Mouse (Mus musculus) limb, embryonic 12.5 days (tissue): ENCODE measurements around the gene Zdhhc7. TPM values are rescaled to one million over a fixed set of nuclear protein-coding genes. Genes with fewer than 3 reads are reported as not detected.

Experiments used
- ATAC-seq: fragments of 200-750 bp; cut with Nextera tagmentation; 2 replicates; pipeline ENCODE4 v1.8.0; 2017; ENCODE audit warnings: low read depth, moderate TSS enrichment; ENCODE audit not compliant: insufficient number of reproducible peaks, insufficient read depth, low FRiP score, low TSS enrichment
- H3K27ac ChIP-seq: fragments of 300-500 bp; sonication (generic); 2 replicates; pipeline ENCODE4 v1.5.1; 2016; ENCODE audit warnings: mild to moderate bottlenecking, moderate library complexity
- H3K27me3 ChIP-seq: fragments of 300-500 bp; sonication (generic); 2 replicates; pipeline ENCODE4 v1.6.1; 2016; ENCODE audit warnings: mild to moderate bottlenecking, moderate library complexity
- H3K36me3 ChIP-seq: fragments of 300-500 bp; sonication (generic); 2 replicates; pipeline ENCODE4 v1.6.1; 2016; ENCODE audit warnings: mild to moderate bottlenecking, moderate library complexity
- H3K4me1 ChIP-seq: fragments of 300-500 bp; sonication (generic); replicated peaks from 2 replicates; pipeline ENCODE4 v1.6.1; 2016
- H3K4me2 ChIP-seq: fragments of 300-500 bp; sonication (generic); 2 replicates; pipeline ENCODE4 v1.6.1; 2016; ENCODE audit warnings: mild to moderate bottlenecking, moderate library complexity
- H3K4me3 ChIP-seq: fragments of 300-500 bp; sonication (generic); replicated peaks from 2 replicates; pipeline ENCODE4 v1.5.1; 2016; ENCODE audit warnings: mild to moderate bottlenecking
- H3K9ac ChIP-seq: fragments of 300-500 bp; sonication (generic); replicated peaks from 2 replicates; pipeline ENCODE4 v1.6.1; 2016; ENCODE audit warnings: mild to moderate bottlenecking, moderate library complexity
- H3K9me3 ChIP-seq: fragments of 300-500 bp; sonication (generic); 2 replicates; pipeline ENCODE4 v1.6.1; 2016; ENCODE audit warnings: mild to moderate bottlenecking, moderate library complexity
- WGBS: fragments of 180-500 bp; shearing (Covaris S2); methylation state at CpG from one replicate; pipeline ENCODE4 v1.1.7; 2016; 5-methylcytosine and 5-hydroxymethylcytosine counted together
- polyA plus RNA-seq: library from polyadenylated mRNA; unstranded; fragments of >200 nt; fragmentation: Nextera tagmentation; extraction: Ambion mirVana; gene quantifications from 2 replicates; pipeline ENCODE4 v1.2.1, GENCODE M21; 2016

Gene Zdhhc7
- polyA plus RNA-seq, 1 experiment from 2014 or later = 28.7 TPM

DNA sequence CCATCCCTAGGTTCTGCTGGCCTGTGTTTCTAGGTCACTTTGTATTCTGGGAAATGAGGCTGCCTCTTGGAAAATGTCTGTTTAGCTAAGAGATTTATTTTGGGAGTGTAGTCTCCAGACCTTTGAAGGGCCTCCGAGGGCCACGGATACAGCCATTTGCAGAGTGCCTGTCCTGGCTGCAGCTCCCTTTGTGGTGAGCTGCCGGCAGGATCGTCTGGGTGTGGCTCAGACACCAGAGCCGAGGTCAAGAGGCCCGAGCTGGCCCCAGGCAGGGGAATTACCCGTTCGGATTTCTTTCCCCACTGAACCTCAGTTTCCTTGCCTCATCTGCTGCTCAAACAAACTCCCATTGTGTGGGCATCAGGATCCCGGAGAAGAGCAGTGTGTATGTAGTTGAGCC, 65.2 kb downstream of the Zdhhc7 start:
- Histone ChIP-seq H3K9ac (no peak overlapping the region), H3K4me3 (no peak overlapping the region), H3K27me3 (no peaks in the 10 kb centered on the region), H3K4me2 (no peak overlapping the region), H3K36me3 (no peaks in the 10 kb centered on the region; the same call in 1 of the 2 replicates), H3K9me3 (no peaks in the 10 kb centered on the region), H3K27ac (no peak overlapping the region), H3K4me1 (peaks cover 22% of the 10 kb centered on the region)
- no peak for ATAC-seq
- WGBS = 16% methylated on average over 9 of the region's 9 CpGs

- Histone ChIP-seq H3K9me3 (no peaks in the 10 kb centered on the region), H3K4me2 (no peak overlapping the region), H3K36me3 (no peaks in the 10 kb centered on the region; the same call in 1 of the 2 replicates), H3K27ac (no peak overlapping the region), H3K9ac (no peak overlapping the region), H3K4me1 (peaks cover 32% of the 10 kb centered on the region), H3K27me3 (no peaks in the 10 kb centered on the region), H3K4me3 (no peak overlapping the region)
- 41% methylated on average over 6 of the region's 6 CpGs for WGBS
- no peak for ATAC-seq
Observed at GRCm38 (mm10) chr8:120034471-120034870, 66.8 kb downstream of the Zdhhc7 start.

DNA sequence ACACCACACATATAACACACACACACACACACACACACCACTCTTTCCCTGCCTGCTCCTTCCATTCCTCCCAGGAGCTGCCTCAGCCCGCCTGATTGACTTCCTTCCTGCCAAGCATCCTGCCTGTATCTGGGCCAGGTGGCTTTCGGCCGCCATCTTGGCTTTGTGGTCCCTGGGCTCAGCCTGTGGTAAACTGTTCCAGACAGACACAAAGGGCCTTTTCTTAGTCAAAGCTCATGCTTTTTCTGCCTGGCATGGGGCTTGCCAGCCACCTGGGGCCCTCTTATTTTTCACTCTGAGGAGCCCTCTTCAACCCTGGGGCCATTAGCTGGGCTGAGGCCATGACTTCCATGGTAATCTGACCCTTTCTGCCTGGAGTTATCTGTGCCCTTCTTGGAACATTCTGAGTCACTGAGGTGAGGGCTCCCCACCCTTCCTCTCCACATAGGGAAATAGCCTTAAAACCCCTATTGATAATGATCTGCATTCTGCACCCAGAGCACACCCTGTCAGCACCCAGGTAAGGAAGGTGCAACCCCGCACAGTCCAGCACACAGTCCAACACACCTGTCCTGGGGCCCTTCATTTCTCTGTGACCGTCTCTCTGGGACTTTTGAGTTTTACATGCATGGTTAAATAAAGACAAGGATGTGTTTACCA, 68.6 kb downstream of the Zdhhc7 start:
- 85% methylated on average over 5 of the region's 5 CpGs for WGBS
- no peak overlapping the region for H3K4me3 ChIP-seq
- H3K36me3 ChIP-seq = no peaks in the 10 kb centered on the region; the same call in 1 of the 2 replicates
- H3K27me3 ChIP-seq = no peaks in the 10 kb centered on the region
- no peak for ATAC-seq
- H3K27ac ChIP-seq = no peak overlapping the region
- no peak overlapping the region for H3K9ac ChIP-seq
- H3K4me1 ChIP-seq = peaks cover 32% of the 10 kb centered on the region
- H3K9me3 ChIP-seq = no peaks in the 10 kb centered on the region
- no peak overlapping the region for H3K4me2 ChIP-seq

Other genes with a start within 250 kb of the Zdhhc7 start
- gene Klhl36, start 239.2 kb downstream of the Zdhhc7 start, polyA plus RNA-seq = 8.4 and 8.7 TPM in 2 replicates
- gene Usp10, start 191.1 kb downstream of the Zdhhc7 start, polyA plus RNA-seq = 153 and 168 TPM in 2 replicates
- not detected in 2 replicates for gene Gm20388, start 190.6 kb downstream of the Zdhhc7 start, polyA plus RNA-seq
- gene Crispld2, start 109.0 kb downstream of the Zdhhc7 start, polyA plus RNA-seq = 7.4 and 8.5 TPM in 2 replicates
- gene 6430548M08Rik, start 12.7 kb upstream of the Zdhhc7 start, polyA plus RNA-seq = 3.0 and 3.5 TPM in 2 replicates
- not detected in 2 replicates for gene Fam92b, start 76.0 kb upstream of the Zdhhc7 start, polyA plus RNA-seq
- 7.6 and 9.1 TPM in 2 replicates for gene Gse1, start 127.0 kb upstream of the Zdhhc7 start, polyA plus RNA-seq